Mouse (Mus musculus) right cerebral cortex, postnatal 4 days (tissue): Measurements from ENCODE around the gene Gm17606.
"Not testable (repeated sequence)": the region's sequence is repeated elsewhere in the genome, so short reads cannot be mapped to it uniquely, and the experiment has no call there.

Experiments
- DNase-seq: peaks from one replicate; pipeline ENCODE4 v3.0.0-alpha.2; 2022

Gm17606 gene

DNA sequence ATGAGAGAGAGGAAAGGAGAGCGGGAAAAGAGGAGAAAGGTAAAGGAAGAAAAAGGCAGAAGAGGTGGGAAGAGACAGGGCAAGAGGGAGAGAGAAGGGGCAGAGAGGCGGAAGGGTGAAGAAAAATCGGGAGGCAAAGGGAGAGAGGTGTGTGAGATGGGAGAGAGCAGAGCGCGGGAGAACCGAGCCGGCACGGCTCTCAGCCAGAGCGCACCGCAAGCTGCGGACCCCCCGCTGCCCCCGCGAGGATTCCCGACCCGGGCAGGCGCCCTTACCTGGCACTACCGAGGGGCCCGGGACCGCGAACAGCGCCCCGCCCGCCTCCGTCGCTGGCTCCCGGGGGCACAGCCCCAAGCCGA lies at the start of gene Gm17606:
Gm17606 (plus strand) TSS at position 7 of the 359 bp plus-strand sequence.
- DNase-seq = no peak

DNA sequence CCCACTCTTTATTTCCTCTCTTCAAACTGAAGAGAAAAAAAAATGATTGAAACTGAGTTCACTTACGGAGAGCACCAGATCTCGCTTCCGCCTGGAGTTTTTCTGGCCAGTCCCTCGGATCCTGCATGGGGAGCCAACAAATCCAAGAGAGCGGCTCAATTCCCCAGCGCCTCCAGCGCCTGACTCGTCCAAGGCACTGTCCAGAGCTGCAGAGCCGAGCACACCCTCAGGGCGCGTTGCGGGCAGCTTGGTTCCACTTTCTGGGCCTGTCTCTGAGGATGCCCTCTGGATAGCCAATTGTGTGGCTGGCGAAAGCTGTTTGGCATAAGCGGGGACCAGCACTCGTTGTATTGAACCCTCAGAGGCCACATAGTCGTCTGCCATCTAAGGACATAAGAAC lies 49.7 kb upstream of the Gm17606 start:
- no peak for DNase-seq

DNA sequence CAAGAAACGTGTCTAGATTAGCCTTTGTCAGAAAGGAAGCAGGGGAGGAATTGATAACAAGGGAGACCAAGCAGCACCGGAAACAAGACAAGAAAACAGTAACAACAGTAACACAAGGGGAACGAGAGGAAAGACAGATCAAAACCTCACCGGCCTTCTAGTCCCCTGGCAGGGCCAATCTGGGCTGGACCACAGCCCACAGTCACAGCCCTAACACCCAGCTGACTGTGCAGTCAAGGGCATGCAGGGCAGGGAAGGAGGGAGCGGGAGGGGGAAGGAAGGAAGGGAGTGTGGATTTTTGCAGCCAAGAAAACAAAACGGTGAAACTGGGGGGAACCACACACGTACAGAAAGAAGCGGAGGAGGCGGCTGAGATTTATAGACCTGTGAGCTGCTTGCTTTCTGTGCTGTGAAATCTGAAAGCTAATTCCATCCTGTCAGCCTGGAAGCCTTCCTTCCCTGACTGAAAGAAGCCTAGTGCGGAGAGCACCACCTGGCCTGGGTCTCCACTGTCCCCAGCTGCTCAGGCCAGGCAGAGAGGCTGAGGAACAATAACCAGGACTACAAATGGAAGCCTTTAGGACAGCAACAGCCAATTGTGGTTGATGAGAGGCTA lies 48.3 kb upstream of the Gm17606 start:
- no peak for DNase-seq

DNA sequence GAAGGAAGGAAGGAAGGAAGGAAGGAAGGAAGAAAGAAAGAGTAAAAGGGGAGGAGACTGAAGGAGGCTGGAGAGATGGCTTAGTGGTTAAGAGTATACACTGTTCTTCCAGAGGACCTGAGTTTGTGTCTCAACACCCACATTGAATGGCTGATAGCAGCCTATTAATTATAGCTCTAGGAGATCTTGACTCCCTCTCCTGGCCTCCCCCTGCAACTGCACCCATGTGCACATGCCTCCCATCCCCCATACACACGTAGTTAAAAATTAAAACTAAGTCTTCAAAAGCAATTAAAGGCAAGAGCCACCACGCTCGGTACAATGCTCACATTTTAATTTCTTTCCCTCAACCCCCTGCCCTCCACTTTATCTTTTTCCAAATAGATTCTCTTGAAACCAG lies 46.7 kb upstream of the Gm17606 start:
- no peak for DNase-seq

DNA sequence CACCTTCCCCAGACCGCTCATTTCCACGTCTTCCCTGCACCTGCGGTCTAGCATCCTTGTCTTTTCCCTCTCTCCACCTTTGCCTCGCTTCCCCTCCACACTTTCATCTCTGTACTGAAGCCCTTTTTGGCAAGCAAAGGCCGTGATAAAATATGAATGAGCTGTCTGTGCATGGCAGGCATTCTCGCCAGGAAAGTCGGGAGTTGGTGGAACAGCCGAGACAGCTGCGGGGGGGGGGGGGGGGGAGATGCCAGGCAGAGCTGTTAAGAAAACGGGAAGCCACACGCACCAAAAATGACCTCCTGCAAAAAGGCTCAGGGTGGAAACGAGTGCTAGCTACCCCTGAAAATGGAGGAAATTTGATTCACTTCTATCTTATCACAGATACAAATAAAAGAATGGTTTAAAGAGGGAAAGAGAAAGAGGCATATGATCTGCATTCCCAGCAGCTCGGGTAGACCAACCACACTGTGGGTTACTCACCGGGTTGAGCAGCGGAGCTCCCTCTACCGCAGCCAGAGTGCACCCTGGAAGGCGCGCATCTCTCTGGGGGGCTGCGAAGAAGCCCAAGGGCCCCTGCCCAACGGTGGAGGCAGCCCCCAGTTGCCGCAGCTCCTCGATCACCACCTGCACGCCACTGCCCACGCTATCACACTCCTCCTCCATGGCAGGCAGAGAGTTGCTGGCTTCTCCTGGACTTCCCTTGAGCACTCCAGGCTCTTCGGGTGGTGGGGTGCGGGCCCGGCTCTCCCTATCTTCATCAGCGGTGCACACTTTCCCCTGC lies 45.9 kb upstream of the Gm17606 start:
- DNase-seq = no peak

DNA sequence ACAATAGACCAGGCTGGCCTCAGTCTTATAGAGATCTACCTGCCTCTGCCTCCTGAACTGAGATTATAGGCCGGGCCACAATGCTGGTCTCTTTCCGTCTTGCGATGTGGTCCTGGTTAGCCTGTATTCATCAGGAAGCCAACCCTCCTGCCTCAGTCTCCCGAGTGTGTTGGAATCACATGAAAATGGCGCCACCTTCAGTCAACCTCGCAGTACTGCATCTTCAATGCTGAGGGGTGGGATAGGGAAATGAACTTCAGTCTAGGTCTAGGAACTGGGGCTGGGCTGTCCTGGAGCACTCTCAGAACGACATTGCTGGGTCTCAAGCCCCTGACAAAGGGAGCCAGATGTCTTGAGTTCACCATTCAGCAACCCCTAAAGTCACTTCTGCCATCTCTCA lies 43.7 kb upstream of the Gm17606 start:
- DNase-seq = no peak

DNA sequence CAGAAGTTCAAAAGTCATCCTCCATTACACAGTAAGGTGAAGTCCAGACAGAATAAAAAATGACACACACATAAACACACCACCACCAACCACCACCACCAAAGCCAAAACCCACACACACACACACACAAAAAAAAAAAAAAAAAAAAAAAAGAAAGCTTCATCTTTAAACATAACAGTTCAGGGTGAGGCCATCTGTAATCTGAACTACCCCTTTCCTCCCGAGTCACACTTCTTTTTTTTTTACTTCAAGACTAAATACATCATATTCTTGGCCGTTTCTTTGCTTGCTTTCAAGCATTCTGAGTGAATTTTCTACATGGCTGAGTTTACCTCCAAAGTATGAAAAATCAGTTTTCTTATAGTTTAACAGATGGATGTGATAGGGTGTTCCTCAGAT lies 39.2 kb upstream of the Gm17606 start:
- DNase-seq = no peak

DNA sequence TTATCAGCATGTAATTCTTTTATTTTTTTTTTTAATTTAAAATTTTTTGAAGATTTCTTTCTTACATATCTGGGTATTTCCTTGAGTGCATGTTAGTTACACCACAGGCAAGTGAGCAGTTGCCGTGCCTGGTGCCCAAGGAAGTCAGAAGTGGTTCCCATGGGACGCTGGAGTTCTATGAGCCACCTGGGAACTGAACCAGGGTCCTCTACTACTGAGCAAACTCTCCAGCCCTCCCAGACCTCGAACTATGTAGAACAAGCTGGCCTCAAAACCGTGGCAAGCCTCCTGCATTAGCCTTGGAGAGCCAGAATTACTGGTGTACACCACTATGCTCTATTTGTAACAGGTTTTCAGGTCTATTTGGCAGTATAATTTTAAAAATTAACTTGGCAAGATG lies 38.1 kb upstream of the Gm17606 start:
- no peak for DNase-seq

DNA sequence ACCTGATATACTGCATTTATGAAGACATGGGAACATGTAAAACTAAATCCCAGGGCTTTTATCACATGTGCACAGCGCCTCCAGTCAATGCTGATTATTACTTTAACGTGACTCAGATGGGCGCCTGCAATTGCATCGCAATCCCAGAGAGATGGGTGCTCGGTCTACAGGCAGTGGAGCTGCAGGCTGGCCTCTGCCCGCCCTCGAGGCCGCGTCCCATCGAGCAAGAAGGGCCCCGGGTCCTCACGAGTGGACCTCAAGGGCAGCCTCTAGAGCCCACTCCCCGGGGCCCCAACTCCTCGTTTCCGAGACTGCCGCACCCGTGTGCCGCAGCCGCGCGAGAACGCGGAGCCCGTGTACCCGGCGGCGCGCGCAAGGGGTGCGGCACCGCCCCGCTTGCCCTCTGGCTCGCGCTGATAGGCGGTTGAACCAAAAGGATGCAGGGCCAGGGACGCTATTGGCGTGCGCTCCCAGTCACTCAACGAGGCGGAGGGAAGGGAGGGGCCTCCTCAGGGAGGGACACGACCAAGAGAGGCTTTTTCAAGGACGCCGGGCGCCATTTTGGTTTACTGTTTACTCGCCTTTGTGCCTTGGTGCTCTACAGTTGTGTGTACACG lies 37.6 kb upstream of the Gm17606 start:
- DNase-seq = peak; percentile 93

DNA sequence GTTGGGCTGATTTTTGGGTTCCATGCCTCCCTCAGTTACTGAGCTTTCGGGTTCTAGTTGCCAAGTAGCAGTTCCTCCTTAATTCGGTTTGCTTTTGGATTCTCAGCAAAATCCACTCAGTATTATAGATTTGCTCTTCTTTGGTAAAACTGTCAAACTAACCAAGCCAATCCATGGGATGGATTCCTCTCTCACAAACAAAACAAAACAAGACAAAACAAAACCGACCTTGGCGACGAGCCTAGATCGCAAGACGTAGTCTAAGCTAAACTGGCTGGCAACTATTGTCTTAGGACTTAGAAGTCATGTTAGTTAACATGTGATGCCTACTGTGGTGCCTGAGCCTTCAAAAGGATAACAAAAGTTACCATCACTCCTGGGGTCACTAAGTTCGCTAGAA lies 37.1 kb upstream of the Gm17606 start:
- no peak for DNase-seq

DNA sequence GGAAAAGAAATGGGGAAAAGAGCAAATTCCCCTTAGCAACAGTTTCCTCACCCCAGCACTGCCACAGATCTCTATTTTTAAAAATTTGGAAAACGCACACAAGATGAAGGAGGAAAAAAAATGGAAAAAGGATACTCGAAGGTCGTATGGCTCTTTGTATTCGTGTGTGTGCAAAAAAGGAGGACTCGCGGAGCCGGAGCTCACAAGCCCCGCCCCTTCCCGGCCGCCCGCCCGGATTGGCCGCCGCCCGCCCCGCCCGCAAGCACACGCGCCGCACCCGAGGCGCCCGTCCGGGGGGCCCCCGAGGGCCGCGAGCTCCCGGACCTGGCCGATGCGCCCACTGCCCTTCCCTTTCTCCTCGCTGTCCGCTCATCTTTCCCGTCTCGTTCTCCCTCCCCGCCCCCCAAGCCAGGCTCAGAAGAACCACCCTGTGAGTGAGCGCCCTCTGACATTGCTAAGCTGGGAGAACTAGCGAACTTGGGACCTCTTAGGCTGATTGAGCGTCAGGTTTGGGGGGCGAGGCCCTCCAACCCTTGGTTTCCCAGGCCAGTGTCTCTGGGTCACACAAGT lies 34.9 kb upstream of the Gm17606 start, which contains the start of gene 4931414P19Rik:
4931414P19Rik (minus strand) TSS at position 242 of the 570 bp plus-strand sequence.
- peak; percentile 84 for DNase-seq

DNA sequence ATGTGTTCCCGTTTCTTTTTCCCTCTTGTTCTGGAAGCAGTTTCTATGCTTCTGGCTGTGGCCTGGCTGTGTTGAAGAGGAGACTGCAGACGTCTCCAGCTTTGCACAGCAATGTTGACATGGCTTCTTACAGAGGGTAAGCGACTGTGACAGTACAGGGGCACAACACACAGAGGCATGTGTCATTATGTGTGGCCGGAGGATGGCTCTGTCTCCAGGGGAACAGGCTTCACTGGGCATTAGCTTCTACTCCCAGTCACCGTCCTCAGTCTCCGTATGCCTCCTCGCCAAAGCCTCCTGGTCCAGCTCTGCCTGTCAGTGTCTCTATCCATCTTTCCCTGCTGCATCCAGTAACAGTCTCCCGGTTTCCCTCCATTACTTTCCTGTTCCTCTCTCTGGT lies 33.5 kb upstream of the Gm17606 start:
- no peak for DNase-seq

DNA sequence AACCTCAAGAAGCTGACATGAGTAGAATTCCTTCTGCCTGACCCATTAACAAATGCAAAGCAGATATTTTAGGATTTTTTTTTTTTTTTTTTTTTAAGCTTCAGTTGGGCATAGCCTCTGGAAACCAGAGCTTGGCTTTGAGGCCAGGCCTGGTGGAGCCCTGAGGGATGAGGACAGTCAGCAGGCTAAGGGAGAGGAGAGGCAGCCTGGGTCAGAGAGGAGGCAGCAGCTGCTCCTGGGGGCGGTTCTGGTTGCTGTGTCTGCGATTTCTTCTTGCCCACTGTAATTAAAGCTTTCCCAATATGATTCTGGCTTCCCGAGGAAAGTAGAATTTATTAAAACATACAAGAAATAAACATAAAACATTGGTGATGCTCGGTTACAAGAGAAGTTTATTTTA lies 31.5 kb upstream of the Gm17606 start:
- no peak for DNase-seq

DNA sequence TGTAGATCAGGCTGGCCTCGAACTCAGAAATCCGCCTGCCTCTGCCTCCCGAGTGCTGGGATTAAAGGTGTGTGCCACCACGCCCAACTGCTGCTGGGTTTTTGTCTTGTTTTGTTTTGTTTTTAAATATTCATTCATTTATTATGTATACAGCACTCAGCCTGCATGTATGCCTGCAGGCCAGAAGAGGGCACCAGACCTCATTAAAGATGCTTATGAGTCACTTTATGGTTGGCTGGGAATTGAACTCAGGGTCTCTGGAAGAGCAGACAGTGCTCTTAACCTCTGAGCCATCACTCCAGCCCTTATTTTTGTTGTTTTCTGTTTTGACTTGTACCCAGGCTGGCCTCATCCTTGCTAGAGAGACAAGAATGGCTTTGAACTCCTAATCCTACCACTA lies 30.8 kb upstream of the Gm17606 start:
- no peak for DNase-seq

DNA sequence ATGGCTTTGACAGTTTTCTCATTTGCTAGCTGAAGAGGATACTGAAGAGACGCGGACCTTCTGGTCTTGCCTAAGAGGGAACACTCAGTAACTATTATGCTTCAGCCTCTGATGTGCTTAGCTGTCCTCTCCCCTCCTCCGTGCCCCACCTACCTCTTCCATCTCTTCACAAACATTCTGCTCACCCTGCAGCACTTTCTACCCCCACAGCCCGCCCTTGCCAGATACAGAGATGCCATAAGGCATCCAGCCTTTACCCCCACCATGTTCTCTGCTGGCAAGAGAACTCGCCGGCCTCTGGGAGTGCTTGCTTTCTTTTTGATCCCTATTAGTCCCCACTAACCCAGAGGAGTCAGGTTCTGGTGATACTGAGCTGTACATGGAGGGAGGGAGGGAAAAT lies 30.1 kb upstream of the Gm17606 start:
- no peak for DNase-seq

DNA sequence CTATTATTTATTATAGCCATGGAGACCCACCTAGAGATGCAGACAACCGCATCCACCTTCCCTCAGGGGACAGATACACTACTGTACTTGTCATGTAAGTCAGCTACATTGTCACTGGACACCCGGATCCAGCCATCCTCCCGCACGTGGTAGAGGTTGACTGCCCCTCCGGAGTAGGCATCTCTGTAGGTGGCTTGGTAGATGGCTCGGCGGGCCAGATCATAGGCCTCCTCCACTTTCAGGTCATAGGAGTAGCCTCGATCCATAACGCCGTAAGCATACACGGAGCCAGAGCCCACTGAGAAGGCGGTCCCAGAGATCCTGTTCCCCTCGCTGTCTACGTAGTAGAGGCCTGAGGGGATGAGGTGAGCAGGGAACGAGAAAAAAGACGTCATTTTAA lies 26.6 kb upstream of the Gm17606 start:
- DNase-seq = not testable (repeated sequence)

DNA sequence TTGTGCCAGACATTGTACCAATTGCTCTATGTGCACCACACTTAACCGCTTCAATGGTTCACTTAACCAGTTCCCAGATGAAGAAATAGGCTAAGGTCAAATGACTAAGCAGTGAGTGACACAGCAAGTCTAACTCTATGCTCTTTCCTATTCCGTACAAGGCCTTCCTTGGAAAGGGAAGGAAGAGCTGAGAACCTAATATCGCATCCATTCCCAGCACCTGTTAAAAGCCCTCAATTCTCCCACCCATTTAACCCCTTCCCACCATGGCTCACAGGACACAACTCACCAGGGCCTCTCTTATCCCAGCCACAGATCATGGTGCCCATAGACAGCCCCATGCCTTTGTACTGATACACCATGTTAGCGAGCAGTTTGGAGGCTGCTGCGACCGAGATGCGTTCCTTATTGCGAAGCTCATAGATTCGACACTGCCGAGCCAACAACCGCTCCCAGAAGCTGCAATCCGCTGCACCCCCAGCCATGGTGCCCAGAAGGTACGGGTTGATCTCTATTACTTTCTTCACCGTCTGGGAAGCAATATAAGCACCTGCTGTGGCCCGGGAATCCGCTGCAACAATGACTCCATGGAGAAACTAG lies 24.4 kb upstream of the Gm17606 start:
- DNase-seq = no peak

DNA sequence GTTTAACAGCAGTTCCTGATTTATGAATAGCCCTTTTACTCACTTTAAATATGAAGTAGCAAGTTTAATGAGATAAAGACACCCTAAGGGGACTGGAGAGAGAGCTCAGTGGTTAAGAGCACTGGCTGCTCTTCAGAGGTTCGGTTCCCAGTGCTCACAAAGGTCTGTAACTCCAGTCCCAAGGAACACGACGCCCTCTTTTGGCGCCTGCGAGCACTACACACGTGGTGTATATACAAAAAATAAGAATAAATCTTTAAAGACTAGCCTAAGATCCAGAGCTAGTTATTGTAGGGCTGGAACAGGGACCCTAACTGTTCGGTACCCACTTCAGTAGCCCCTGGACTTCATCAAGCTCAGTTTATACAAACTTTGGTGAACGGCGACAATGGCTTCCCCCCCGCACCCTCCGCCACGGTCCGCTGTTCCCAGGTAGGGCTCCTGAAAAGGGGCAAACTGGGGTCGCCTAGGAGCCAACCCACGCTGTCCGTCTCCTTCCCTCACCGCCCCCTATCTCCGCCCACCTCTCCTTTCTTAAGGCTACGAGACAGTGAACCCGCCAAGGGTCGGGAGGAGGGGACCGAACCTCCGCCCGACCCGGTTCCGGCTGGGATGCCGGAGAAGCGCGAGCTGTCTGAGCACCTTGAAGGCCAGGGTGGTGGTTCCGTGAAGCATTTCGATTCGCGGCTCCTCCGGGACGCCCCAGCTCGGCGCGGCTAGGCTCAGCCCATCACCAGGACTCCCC lies 23.4 kb upstream of the Gm17606 start:
- no peak for DNase-seq

DNA sequence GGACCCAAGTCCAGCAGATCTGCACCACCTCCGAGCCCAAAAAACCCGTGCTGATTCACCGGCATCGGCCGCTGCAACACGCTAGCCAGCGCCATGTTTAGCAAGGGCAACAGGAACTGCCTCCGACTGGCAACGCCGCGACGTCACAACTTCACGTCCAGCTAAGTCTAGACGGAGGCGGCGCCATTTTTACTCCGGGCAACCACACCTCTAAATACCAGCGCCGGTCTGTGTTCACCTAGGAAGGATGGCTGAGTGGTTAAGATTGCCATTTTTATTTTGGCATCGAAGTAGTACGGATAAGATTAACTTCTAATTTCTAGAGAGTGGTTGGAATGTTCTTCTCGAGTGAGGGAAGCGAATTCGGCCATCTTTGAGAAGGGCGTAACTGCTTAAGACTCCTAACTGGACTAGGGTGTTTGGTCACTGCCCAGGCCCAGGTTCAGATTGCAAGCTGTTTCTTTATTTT lies 22.8 kb upstream of the Gm17606 start, which contains the start of gene Psmb5:
Psmb5 (minus strand) TSS at position 126 of the 469 bp plus-strand sequence.
- peak; percentile 85 for DNase-seq

DNA sequence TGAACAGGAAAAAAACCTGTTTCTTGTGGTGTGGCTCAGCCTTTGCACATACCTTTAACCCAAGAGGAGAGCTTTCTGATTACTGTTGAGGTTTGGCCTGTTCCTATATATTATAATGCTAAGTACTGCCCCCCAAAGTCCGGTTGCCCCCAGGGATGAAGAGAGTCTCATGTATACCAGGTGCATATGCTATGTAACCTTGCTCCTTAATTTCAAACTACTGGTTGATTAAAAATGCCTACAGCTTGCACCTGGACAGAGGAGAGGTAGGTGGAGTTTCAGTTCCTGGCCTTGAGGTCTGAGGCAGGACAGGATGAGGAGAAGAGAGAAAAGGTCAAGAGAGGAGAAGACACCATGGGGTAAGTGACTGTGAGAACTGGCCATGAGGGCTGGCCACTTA lies 19.6 kb upstream of the Gm17606 start, which contains the start of gene Psmb11:
Psmb11 (plus strand) TSS at position 301 of the 400 bp plus-strand sequence.
- no peak for DNase-seq

DNA sequence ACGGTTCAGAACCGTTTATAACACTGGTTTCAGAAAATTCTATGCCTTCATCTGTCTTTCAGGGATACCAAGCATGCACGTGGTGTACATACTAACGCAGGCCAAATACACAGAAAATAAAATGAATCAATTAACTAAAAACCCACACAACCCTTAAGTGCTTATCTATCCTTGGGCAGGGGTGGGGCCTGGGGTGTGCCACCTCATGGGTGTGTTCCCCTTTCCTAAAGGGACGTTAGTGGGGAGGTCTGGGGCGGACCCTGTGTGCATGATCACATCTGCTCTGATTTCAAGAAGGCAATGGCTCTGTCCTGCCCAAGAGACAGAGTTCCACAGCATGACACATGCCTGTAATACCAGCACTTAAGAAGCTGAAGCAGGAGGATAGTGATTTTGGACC lies 17.4 kb upstream of the Gm17606 start:
- DNase-seq = no peak

DNA sequence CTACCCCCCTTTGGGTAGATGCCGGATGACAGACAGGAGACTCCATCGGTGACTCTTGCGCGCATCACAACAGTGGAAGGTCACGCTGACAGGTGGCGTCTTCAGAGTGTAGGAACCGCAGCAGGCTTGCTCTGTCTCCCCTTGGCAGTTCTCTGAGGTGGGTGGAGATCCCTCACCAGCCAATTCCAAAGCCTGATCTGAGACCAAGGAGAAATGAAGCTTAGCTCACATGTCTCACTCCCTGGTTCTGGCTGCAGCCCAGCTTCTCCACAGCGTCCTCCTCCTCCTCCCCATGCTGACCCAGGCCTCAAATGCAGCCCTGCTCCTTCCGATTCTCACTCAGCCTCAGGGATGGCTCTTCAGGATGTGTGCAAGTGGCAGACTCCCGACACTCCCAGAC lies 15.8 kb upstream of the Gm17606 start:
- DNase-seq = no peak
